Mouse (Mus musculus) B cell, adult 62 days (primary cell): ENCODE measurements around the gene Gtsf1l. TPM values are rescaled to one million over a fixed set of nuclear protein-coding genes. Genes with fewer than 3 reads are reported as not detected.

ENCODE experiments used
- total RNA-seq: library from RNA; stranded (reverse); gene quantifications from 4 replicates; pipeline ENCODE4 v1.2.4, GENCODE M21; 2023

The Gtsf1l gene
- not detected in 4 replicates for total RNA-seq

GRCm38 (mm10) chr2:163087728-163088127, at the start of gene Gtsf1l:
TSS of gene Gtsf1l (minus strand) at chr2:163087855.

GRCm38 (mm10) chr2:163054335-163054840, 33.3 kb downstream of the Gtsf1l start, which contains the start of gene Mybl2:
TSS of gene Mybl2 (plus strand) at chr2:163054687.

Other genes with a start within 250 kb of the Gtsf1l start
- gene Srsf6, start 156.3 kb downstream of the Gtsf1l start, total RNA-seq = 386 to 406 TPM (median 400 TPM) in 4 replicates
- gene L3mbtl1, start 144.4 kb downstream of the Gtsf1l start, total RNA-seq = 1.0 to 3.0 TPM (median 2.1 TPM) in 4 replicates
- not detected in 4 replicates for gene Sgk2, start 100.5 kb downstream of the Gtsf1l start, total RNA-seq
- gene Ift52, start 70.5 kb downstream of the Gtsf1l start, total RNA-seq = 27.6 to 35.2 TPM (median 31.0 TPM) in 4 replicates
- gene Mybl2, start 33.2 kb downstream of the Gtsf1l start, total RNA-seq = 4.8 to 6.1 TPM (median 5.6 TPM) in 4 replicates
- 0.69 TPM in 1 of 4 replicates, not detected in the others for gene Tox2, start 115.3 kb upstream of the Gtsf1l start, total RNA-seq